Mouse (Mus musculus): ENCODE results near the gene Arv1. TPM values are rescaled to one million over a fixed set of nuclear protein-coding genes. Genes with fewer than 3 reads are reported as not detected.
A peak's percentile ranks its signal among the peaks of the same experiment; 100 is the strongest.

Gene Arv1
- polyA plus RNA-seq, 1 experiment from 2014 or later: 40.2 TPM

DNA sequence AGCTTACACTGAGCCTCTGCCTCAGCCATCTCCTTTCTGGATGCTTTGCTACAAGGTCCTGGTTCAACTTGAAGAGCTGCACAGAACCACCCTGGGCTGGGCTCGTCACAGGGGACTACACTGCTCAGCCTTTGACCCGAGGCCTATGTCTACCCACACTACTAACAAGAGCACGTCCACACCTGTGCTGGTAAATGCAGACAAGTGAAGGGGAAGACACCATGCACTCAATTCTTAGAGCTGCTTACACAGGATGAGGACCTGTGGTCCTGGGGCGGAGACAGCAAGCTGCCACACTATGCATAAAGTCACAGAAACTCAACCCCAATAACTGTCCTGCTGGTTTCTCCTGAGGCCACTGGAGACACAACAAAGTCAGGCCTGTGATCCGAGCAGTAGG lies 21.7 kb upstream of the Arv1 start:
- Histone ChIP-seq H3K4me1 (replicated peaks) (no peaks in the 10 kb centered on the region), H3K4me3 (no peak overlapping the region), H3K27ac (replicated peaks) (no peak overlapping the region), H3K4me2 (no peak overlapping the region), H3K9me3 (no peaks in the 10 kb centered on the region), H3K27me3 (no peaks in the 10 kb centered on the region), H3K36me3 (peaks cover 30% of the 10 kb centered on the region), H3K9ac (no peak overlapping the region)
- ATAC-seq (ENCODE audit: low FRiP score, low read depth): no peak
- 93% methylated on average over 5 of the region's 5 CpGs for WGBS

DNA sequence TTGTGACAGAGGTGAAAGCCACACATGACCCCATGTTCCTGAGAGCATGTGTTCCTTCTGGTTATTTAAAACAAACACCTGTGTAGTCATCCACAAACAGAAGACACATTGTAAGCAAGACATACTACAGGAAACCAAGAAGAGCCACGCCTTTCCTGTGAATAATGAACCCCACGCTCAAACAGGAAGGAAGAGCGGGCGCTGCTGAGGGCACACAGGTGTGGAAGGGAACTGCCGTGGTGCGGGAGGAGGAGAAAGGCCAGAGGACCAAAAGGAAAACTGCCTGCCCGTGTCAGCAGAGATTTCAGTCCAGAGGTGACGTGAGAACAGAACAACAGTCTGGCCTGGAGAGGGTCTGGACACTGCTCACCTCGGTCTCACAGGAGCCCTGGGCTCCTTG lies 20.9 kb upstream of the Arv1 start:
- no peak for ATAC-seq (ENCODE audit: low FRiP score, low read depth)
- H3K9me3 ChIP-seq: no peaks in the 10 kb centered on the region
- H3K27me3 ChIP-seq: no peaks in the 10 kb centered on the region
- H3K36me3 ChIP-seq: peaks cover 32% of the 10 kb centered on the region
- no peak overlapping the region for H3K4me2 ChIP-seq
- H3K9ac ChIP-seq: no peak overlapping the region
- no peak overlapping the region for H3K27ac ChIP-seq (replicated peaks)
- no peak overlapping the region for H3K4me3 ChIP-seq
- WGBS: 88% methylated on average over 9 of the region's 9 CpGs
- no peaks in the 10 kb centered on the region for H3K4me1 ChIP-seq (replicated peaks)

DNA sequence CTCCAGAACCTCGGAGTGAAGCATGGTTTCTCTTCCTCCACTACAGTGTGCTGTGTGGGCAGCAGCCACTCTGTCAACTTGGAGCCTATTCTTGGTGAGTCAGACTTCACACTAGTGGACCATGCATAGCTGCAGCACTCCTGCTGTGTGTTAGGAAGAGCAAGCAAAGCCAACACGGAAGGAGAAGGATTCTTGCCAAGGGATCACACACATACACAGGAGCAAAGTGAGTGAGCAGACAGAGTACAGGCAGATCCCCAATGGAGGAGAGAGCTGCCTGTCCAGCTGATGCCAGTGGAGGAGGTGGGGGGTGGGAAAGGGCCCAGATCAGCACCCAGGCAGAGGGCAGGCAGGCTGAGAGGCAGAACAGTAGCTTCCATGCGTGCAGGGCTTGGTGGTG lies 19.8 kb upstream of the Arv1 start:
- Histone ChIP-seq H3K4me3 (no peak overlapping the region), H3K27ac (replicated peaks) (no peak overlapping the region), H3K36me3 (peaks cover 40% of the 10 kb centered on the region), H3K27me3 (no peaks in the 10 kb centered on the region), H3K9ac (no peak overlapping the region), H3K9me3 (no peaks in the 10 kb centered on the region), H3K4me2 (no peak overlapping the region), H3K4me1 (replicated peaks) (no peaks in the 10 kb centered on the region)
- WGBS: 80% methylated on average over 3 of the region's 3 CpGs
- ATAC-seq (ENCODE audit: low FRiP score, low read depth): no peak

DNA sequence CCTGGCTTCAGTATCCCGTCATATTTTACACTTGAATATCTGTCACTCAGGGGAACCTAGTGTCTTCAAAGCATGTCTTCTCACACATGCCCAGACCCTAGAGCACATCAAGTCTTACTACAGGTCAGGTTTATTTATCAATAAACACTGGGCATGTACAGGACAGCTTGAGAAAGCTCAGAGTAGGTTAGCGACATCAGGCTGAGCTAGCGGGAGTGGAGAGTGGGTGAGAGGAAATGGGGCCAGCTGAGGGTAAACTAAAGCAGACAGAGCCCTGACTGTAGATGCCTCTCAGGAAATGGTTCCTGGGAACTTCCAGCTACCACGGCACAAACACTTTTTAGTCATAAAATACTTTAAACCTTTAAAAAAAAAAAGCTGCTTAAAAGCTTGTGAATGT lies 18.4 kb upstream of the Arv1 start:
- Histone ChIP-seq H3K9ac (no peak overlapping the region), H3K36me3 (peaks cover 38% of the 10 kb centered on the region), H3K4me2 (no peak overlapping the region), H3K4me3 (no peak overlapping the region), H3K27ac (replicated peaks) (no peak overlapping the region), H3K4me1 (replicated peaks) (no peaks in the 10 kb centered on the region), H3K27me3 (no peaks in the 10 kb centered on the region), H3K9me3 (no peaks in the 10 kb centered on the region)
- ATAC-seq (ENCODE audit: low FRiP score, low read depth): no peak
- 80% methylated on average over 4 of the region's 4 CpGs for WGBS

DNA sequence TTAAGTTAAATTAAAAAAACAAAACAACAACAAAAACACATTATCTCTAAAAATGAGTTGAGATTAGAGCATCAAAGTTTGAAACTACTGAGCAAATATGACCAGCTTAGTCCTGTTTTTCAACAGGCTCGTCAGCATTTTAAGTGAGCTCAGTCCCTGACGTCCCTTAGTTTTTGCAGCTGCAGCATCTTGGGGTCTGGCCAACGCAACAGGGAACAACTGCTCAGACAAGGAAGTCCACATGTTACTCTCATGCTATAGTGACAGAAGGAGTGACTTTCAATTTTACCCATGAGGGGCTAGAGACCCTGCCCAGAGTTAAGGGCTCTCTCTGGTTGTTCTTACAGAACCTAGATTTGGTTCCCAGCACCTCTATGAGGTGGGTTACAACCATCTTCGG lies 17.6 kb upstream of the Arv1 start:
- no peaks in the 10 kb centered on the region for H3K27me3 ChIP-seq
- no peak overlapping the region for H3K4me3 ChIP-seq
- WGBS: 88% methylated on average over 4 of the region's 4 CpGs
- no peak overlapping the region for H3K4me2 ChIP-seq
- ATAC-seq (ENCODE audit: low FRiP score, low read depth): no peak
- H3K9ac ChIP-seq: no peak overlapping the region
- H3K4me1 ChIP-seq (replicated peaks): no peaks in the 10 kb centered on the region
- H3K27ac ChIP-seq (replicated peaks): no peak overlapping the region
- H3K9me3 ChIP-seq: no peaks in the 10 kb centered on the region
- H3K36me3 ChIP-seq: peaks cover 44% of the 10 kb centered on the region

DNA sequence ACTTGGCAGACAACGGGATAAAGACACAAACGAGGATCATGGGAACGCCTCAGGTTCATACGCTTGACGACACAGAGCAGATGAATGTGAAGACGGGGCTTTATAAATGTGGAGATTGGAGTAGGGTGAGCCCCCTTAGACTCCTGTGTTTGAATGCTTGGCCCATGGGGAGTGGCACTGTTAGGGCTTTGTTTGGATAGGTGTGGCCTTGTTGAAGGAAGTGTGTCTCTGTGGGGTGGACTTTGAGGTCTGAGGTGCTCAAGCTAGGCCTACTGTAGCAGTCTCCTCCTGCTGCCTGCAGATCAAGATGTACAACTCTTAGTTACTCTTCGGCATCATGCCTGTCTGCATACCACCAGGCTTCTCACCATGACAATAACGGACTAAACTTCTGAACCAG lies 16.1 kb upstream of the Arv1 start:
- Histone ChIP-seq H3K9ac (no peak overlapping the region), H3K27me3 (no peaks in the 10 kb centered on the region), H3K36me3 (peaks cover 47% of the 10 kb centered on the region), H3K4me3 (no peak overlapping the region), H3K27ac (replicated peaks) (no peak overlapping the region), H3K4me1 (replicated peaks) (no peaks in the 10 kb centered on the region), H3K9me3 (no peaks in the 10 kb centered on the region), H3K4me2 (no peak overlapping the region)
- 97% methylated on average over 8 of the region's 8 CpGs for WGBS
- ATAC-seq (ENCODE audit: low FRiP score, low read depth): no peak

DNA sequence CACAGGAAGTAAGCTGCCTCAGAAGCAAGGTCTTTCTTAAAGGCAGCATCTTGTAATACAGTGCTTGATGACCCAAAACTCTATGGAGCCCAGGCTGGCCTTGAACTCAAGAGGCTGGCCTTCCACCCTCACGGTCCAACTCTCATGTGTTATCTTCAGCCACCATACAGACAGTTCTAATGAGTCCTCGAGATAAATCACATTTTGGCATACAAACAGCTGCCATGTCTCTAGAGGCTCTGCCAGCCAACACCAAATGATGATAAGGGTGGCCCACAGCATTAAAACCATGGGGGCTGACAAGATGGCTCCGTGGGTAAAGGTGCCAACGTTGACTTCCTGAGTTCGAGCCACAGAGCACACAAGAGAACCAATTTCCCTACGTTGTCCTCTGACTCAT lies 8.7 kb upstream of the Arv1 start:
- no peak for ATAC-seq (ENCODE audit: low FRiP score, low read depth)
- no peaks in the 10 kb centered on the region for H3K27me3 ChIP-seq
- WGBS: 96% methylated on average over 6 of the region's 6 CpGs
- H3K36me3 ChIP-seq: peaks cover 51% of the 10 kb centered on the region
- no peak overlapping the region for H3K4me3 ChIP-seq
- no peak overlapping the region for H3K4me2 ChIP-seq
- no peak overlapping the region for H3K9ac ChIP-seq
- no peak overlapping the region for H3K27ac ChIP-seq (replicated peaks)
- H3K4me1 ChIP-seq (replicated peaks): no peaks in the 10 kb centered on the region
- no peaks in the 10 kb centered on the region for H3K9me3 ChIP-seq

DNA sequence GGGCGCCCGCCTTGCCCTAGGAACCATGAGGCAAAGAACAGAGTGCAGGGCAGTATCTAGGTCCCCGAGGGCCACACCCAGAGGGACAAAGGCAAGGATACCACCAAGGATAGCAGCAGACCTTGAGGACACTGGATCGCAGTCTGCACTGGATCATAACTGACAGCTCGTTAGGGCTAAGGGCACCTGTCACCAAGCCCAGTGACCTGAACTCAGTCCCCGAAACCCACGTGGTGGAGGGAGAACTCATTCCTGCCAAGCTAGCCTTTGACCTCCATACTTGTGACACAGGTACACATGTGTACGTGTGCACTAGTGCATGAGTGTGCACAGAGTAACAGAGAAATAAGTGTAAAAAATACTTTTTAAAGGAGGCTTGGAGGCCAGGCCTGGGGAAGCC lies 6.2 kb upstream of the Arv1 start:
- no peak overlapping the region for H3K9ac ChIP-seq
- ATAC-seq (ENCODE audit: low FRiP score, low read depth): no peak

DNA sequence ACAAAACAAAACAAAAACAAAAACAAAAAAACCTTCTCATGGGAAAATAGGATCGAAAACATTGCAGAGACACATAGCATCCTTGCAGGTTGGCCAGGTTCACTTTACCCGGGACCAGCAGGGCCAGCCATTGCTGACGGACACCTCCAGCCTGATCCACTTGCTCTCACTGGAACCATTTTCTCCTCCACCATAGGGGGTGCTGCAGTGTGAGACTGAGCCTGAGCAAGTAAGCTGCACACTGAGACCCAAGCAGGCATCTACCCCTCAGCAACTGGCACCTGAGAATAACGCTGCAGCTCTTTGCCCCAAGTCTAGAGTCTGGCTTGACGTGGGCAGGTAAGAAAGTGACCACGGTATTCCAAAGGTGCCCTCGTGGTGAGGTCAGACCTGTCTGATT lies 1.8 kb upstream of the Arv1 start:
- ATAC-seq (ENCODE audit: low FRiP score, low read depth): no peak

More for the DNA sequence above, 6.2 kb upstream of the Arv1 start:
- Histone ChIP-seq H3K9me3 (no peaks in the 10 kb centered on the region), H3K36me3 (peaks cover 31% of the 10 kb centered on the region), H3K4me1 (replicated peaks) (peaks cover 10% of the 10 kb centered on the region), H3K4me2 (no peak overlapping the region), H3K27me3 (no peaks in the 10 kb centered on the region), H3K4me3 (no peak overlapping the region), H3K27ac (replicated peaks) (no peak overlapping the region)
- 93% methylated on average over 8 of the region's 8 CpGs for WGBS

DNA sequence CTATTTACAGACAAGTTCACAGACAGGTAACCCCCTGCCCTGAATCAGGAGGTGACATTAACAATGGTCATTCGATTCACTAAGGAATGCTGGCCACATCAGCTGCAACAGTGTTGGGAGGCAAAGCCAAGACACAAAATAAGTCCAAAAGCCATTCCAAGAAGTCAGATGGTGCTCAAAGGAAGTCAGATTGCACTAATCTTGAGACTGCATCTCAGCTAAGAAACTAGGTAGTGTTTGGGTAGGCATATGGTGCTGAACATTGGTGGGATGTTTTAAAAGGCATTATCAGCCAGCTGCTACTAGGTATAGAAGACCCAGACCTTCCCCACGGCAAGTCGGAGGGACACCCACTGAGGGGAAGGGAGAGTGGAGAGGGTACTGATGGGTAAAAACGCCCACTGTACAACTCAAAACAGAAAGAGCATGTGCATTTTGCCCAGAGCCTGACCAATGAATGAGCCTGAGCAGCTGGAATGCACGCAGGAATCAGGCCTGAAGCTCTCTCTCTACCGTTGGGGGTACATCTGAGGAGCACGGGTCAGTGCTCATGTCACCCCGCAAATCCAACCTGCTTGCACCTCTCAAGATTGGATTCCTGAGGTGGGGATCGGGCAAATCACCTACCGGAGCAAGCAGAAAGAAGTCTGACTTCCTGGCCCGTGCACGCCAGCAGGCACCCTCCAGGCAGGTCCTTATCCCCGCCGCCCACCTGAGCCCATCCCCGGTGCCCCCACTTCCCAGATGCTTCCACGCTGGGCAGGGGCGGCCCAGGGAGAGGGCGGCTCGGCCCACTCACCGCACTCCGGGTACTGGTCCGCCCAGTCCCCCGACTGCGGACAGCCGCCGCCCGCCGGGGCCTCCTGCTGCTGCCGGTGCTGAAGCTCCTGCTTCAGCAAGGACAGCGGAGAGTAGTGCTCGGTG lies 739 bp upstream of the Arv1 start:
- H3K9me3 ChIP-seq: no peaks in the 10 kb centered on the region
- H3K4me1 ChIP-seq (replicated peaks): peaks cover 32% of the 10 kb centered on the region
- H3K27ac ChIP-seq (replicated peaks): peak overlapping the region; percentile 76
- no peaks in the 10 kb centered on the region; the same call in 1 of the 2 replicates for H3K36me3 ChIP-seq
- peak overlapping the region; percentile 87 for H3K9ac ChIP-seq
- no peaks in the 10 kb centered on the region for H3K27me3 ChIP-seq
- ATAC-seq (ENCODE audit: low FRiP score, low read depth): peak; percentile 73
- peak overlapping the region; percentile 89 for H3K4me3 ChIP-seq
- 3% methylated on average over 31 of the region's 31 CpGs for WGBS
- peak overlapping the region; percentile 79 for H3K4me2 ChIP-seq

More for the DNA sequence above, 1.8 kb upstream of the Arv1 start:
- no peaks in the 10 kb centered on the region for H3K27me3 ChIP-seq
- H3K9ac ChIP-seq: no peak overlapping the region
- H3K4me3 ChIP-seq: 0 out of 2 replicates have a peak overlapping the region, but pooled peaks have one; percentile 89
- peaks cover 32% of the 10 kb centered on the region for H3K4me1 ChIP-seq (replicated peaks)
- H3K27ac ChIP-seq (replicated peaks): no peak overlapping the region
- H3K36me3 ChIP-seq: no peaks in the 10 kb centered on the region
- H3K9me3 ChIP-seq: no peaks in the 10 kb centered on the region
- 0 out of 2 replicates have a peak overlapping the region, but pooled peaks have one; percentile 79 for H3K4me2 ChIP-seq
- 77% methylated on average over 7 of the region's 7 CpGs for WGBS

DNA sequence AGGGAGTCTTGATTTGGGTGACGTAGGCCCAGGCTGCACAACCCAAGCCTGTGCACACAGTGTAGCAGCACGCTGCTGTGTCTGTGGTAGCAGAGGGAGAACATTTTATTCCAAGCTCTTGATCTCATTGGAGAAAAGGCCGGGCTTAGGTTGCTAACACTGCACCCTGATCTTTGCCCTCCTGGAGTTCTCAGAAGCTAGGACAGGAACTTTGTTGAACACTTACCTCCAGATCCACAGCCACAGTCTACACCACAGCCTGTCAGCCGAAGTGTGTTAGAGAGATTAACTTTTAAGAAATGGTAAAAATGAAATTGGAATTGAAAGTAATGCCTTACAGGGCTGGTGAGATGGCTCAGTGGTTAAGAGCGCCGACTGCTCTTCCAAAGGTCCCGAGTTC lies 2.4 kb downstream of the Arv1 start:
- Histone ChIP-seq H3K4me2 (no peak overlapping the region), H3K9me3 (no peaks in the 10 kb centered on the region), H3K27ac (replicated peaks) (no peak overlapping the region), H3K9ac (no peak overlapping the region), H3K4me1 (replicated peaks) (peaks cover 32% of the 10 kb centered on the region), H3K36me3 (peaks cover 19% of the 10 kb centered on the region), H3K27me3 (no peaks in the 10 kb centered on the region), H3K4me3 (no peak overlapping the region)
- 93% methylated on average over 7 of the region's 7 CpGs for WGBS
- no peak for ATAC-seq (ENCODE audit: low FRiP score, low read depth)

DNA sequence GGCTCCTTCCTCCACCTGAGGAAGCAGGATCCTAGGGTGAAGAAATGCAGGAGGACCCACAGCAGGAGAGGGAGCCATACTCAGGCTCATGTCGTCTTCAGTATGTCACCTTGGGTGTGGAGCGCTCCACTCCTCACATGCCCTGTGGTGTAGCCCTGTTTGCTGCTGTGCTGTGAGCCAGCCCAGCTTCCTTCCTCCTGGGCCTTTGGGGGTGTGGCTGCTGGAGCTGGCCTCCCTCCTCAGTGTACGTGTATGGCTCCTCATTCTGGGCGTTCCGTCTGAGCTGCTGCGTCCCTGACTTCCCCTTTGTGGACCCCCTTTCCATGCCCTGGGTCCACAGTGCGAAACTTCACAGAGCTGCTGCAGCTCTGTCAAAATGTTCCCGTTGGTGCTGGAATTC lies 10.9 kb downstream of the Arv1 start:
- Histone ChIP-seq H3K27me3 (no peaks in the 10 kb centered on the region), H3K4me3 (no peak overlapping the region), H3K9me3 (no peaks in the 10 kb centered on the region), H3K36me3 (peaks cover 60% of the 10 kb centered on the region), H3K9ac (no peak overlapping the region), H3K27ac (replicated peaks) (no peak overlapping the region), H3K4me2 (no peak overlapping the region), H3K4me1 (replicated peaks) (no peaks in the 10 kb centered on the region)
- ATAC-seq (ENCODE audit: low FRiP score, low read depth): no peak
- WGBS: 94% methylated on average over 8 of the region's 8 CpGs
